Mouse (Mus musculus) kidney, postnatal 14 days (tissue): ENCODE data around the gene Selenon.

Experiments
- DNase-seq: peaks from one replicate; pipeline ENCODE4 v3.0.0; 2022; ENCODE audit warnings: mixed read lengths

The Selenon gene

GRCm38 (mm10) chr4:134551494-134552316, at the start of gene Selenon:
Selenon (minus strand) TSS chr4:134552166.
- peak; percentile 81 for DNase-seq

- peak; percentile 30 for DNase-seq
Measured at GRCm38 (mm10) chr4:134601404-134601803, 49.4 kb upstream of the Selenon start.

DNA sequence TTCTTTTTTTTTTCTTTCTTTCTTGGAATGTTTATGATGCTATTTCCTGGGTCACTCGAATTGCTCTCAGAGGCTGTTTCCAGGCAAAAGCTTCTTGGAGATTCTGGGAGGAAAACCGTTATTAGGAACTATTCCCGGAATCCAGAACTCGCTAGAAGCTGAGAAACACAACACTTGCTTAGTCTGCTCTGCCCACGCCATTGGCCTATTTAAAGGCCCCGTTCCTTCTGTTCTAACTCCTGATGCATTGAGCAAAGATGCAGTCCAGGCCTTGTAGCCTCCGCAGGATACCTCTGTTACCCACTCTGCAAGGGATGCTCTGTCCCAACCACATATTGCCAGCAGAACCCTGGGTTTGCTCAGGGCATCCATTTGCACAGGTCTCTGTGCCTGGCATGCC, 48.8 kb upstream of the Selenon start:
- peak; percentile 27 for DNase-seq

- DNase-seq = no peak
Measured at GRCm38 (mm10) chr4:134600060-134600459, 48.1 kb upstream of the Selenon start.

GRCm38 (mm10) chr4:134596816-134597692, 45.1 kb upstream of the Selenon start:
- no peak for DNase-seq

DNA sequence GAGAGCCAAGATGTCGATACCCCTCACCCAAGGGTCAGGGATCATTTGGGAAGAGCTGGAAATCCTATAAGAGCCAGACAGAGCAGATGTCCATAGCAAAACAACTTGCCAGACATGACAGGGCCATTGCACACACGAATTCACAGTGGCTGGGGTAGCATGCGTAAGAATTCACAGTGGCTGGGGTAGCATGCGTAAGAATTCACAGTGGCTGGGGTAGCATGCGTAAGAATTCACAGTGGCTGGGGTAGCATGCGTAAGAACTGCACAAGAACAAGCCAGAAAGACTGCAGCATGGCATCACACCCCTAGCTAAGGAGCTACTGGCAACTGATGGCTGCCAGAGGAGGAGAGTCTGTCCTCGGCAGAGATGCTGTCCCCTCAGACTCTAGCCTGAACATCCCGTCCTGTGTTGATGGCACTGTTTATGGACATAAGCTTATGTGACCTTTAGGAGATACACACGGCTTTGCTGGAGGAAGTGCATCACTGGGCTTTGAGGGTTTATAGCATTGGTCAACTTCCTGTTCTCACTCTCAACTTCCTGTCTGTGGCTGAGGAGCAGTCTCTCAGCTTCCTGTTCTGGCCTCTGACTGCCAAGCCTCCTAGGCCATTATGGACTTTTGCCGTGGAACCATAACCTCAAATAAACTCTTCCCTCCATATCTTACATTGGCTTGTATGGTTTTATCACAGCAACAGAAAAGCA, 42.9 kb upstream of the Selenon start:
- DNase-seq = no peak

- DNase-seq = no peak
Measured at GRCm38 (mm10) chr4:134592442-134592841, 40.5 kb upstream of the Selenon start.

- peak; percentile 91 for DNase-seq
Measured at GRCm38 (mm10) chr4:134591506-134592061, 39.6 kb upstream of the Selenon start.

DNA sequence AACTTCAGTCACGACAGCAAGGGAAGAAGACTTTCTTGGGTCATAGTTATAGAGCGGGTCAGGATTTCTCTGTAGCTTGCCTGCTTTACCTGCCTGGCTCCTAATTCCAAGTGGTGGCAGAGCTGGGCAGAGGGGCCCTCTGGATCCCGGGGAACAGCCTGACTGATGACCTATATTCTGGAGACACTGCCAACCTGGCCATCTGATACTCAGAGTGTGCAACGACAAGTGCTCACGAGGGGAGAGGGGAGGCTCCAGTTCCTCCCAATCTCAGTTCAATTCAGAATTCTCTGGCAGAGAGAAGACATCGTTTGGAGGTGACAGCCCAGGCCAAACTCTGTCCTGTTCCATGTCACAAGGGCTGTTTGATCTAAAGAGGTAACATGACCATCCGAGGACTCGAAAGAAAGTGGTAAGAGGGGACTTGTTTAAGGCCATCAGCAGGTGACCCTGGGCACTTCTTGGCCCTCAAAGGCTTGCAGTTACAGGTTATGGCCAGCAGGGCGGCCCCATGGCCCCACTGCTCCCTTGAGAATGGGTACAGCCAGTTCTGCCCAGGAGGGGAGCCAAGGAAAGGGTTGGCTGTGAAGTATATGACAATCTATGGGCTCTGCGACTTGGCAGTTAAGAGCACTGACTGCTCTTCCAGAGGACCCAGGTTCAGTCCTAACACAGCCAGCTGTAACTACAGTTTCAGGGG, 38.4 kb upstream of the Selenon start:
- no peak for DNase-seq

- no peak for DNase-seq
Measured at GRCm38 (mm10) chr4:134589786-134590185, 37.8 kb upstream of the Selenon start.

DNA sequence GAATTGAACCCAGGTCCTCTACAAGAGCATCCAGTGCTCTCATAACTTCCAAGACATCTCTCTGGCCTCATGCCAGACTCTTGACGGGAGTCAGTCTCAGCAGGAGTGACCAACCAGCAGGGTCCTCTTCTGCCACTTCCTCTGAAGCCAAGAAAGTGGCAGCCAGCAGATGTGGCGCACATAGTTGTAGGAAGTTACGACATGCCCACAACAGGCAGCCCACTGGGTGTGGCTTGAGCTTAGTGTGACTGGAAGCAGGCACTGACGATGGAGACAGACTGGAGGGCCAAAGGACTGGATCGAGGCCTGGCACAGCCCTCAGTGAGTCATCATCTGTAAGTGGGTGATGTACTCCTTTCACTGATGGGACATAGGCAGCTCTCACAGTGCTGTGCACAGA, 37.0 kb upstream of the Selenon start:
- no peak for DNase-seq

GRCm38 (mm10) chr4:134588287-134588686, 36.3 kb upstream of the Selenon start:
- DNase-seq = no peak

- no peak for DNase-seq
Measured at GRCm38 (mm10) chr4:134587636-134588197, 35.8 kb upstream of the Selenon start.

GRCm38 (mm10) chr4:134586631-134587030, 34.7 kb upstream of the Selenon start:
- DNase-seq = no peak

DNA sequence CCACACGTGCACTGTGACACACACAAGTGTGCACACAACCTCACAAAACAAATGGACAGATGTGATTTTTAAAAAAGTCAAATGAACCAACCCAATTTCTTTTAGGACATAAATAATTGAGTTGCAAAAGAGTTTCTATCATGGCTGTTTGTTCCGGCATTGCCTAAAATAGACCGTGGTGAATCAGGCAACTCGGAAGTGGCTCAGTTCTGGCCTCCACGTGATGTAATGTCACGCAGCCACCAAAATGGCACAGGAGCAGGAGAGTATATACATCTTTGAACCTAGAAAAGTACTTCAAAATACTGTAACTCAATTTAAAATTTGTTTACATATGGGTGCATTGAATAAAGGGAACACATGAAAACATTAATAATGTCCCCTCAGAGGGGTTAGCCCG, 34.2 kb upstream of the Selenon start:
- no peak for DNase-seq

GRCm38 (mm10) chr4:134583513-134583912, 31.5 kb upstream of the Selenon start:
- DNase-seq = no peak

DNA sequence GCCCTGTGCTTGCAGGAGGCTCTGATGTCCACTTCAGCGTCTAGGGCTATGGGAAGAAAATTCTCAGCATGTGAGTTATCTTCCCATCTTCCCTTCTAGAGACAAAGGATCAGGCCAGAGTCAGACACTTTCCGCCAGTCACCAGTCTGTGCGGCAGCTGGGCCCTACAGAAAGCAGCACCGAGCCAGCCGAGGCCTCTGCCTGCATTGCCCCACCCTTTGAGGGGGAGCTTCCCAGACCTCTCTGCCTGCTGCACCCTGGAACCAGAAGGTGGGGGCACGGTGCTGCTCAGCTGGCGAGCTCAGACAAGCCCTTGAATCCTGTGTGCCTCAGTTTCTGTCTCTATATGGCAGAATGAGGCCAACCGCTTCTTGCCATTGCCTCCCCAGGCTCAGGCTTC, 29.4 kb upstream of the Selenon start:
- DNase-seq = no peak

- no peak for DNase-seq
Measured at GRCm38 (mm10) chr4:134580351-134581148, 28.6 kb upstream of the Selenon start.

GRCm38 (mm10) chr4:134579620-134580019, 27.7 kb upstream of the Selenon start:
- DNase-seq = no peak

DNA sequence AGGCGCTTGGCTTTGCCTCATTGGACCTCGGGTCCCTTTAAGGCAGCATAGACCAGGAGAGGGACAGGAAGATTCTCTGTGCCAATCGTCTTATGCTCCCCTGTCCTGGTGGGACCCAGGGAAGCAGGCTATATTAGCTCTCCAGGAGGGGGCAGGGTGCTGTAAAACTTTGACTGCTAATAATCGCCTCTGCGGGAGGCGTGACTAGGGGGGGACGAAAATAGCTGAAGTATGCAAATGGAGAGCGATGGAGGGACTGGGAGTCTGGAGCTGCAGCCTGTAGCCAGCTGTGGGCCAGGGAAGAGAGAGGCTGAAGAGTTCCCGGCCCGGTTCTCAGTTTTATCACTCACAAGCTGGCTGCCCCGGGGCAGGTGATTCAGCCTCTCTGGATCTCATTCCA, 27.2 kb upstream of the Selenon start:
- DNase-seq = peak; percentile 62

DNA sequence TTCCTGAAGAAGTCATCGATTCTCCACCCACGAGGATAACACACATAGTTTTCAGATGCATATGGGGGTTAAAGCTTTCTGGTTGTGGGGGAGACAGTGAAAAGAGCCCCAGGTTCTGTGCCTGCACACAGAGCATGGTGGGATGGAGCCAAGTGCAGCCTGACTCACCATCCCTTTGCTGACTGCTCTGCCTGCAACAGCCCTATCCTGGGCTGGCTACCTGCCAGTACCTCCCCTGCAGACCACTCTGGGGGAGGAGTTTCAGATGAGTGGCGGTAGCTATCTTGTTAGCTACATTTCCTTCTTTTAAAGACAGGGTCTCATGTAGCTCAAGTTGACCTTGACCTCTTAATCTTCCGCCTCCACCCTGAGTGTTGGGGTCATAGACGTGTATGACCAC, 26.4 kb upstream of the Selenon start:
- no peak for DNase-seq
